Mouse (Mus musculus) ES-Bruce4 (cell line): ENCODE results near the gene Adam17.

Source experiments
- CTCF ChIP-seq: IDR thresholded peaks from one replicate; pipeline ENCODE4 v1.8.1; 2011; ENCODE audit warnings: low read depth, low read length
- EP300 ChIP-seq: IDR thresholded peaks from 2 replicates; pipeline ENCODE4 v1.6.1; 2011; ENCODE audit warnings: low read depth, low read length; ENCODE audit not compliant: insufficient read depth

- no peak for TF ChIP-seq CTCF
- TF ChIP-seq EP300, result no peak
These were observed 48.2 kb downstream of the Adam17 start for GRCm38 (mm10) chr12:21325266-21325665.
